In the genomic region with DNA sequence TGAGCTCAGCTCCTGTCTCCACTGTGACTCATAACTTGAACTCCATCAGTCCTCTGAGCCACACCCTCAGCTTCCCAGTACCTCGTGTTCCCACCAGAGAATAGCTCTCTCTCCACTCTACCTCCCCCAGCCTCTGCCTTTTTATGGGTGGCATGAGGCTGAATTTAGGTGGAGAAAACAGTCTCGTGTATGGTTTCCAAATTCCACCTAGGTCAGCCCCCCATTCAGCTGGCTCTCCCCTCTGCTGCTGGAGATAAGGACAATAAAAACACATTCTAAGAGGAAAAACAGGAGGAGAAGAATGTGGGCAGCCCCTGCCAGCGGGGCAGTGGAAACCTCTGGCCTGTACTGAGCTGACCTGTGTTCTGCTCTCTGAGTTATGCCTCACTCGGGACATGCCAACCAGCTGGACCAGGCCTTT, we compare ENCODE assay signal across 18 mouse cellular contexts. TPM values are rescaled to one million over a fixed set of nuclear protein-coding genes. Genes with fewer than 3 reads are reported as not detected.
A peak's percentile ranks its signal among the peaks of the same experiment; 100 is the strongest.
DNase-seq lines count a peak whose midpoint lies in the region; ATAC-seq and TF ChIP-seq lines count a peak whose summit lies in the region.
"Had no signal": no experiment of that assay in that cellular context is flagged by ENCODE, and none has a peak within 500 bp of the region (broad histone marks: within the 10 kb centered on the region; RNA-seq: fewer than 3 reads in every experiment).

No protein-coding gene starts in this region.

- intact Hi-C loops in gastrocnemius, postnatal 14 days (cut with DNase I; ENCODE audit: low total_unique reads), result no loop called here

- no peaks in the 10 kb centered on the region for H3K36me3 ChIP-seq in C2C12 (ENCODE audit: control insufficient read depth, insufficient read depth)
- no peaks in the 10 kb centered on the region for H3K36me3 ChIP-seq in heart, postnatal 0 days (replicated peaks; ENCODE audit: control insufficient read depth, insufficient read depth, low read length)
- H3K36me3 ChIP-seq in hindbrain, embryonic 10.5 days, result no peaks in the 10 kb centered on the region
- H3K36me3 ChIP-seq in kidney, embryonic 14.5 days (ENCODE audit: control insufficient read depth, insufficient read depth, low read length), result no peaks in the 10 kb centered on the region
- H3K36me3 ChIP-seq: forebrain, embryonic 15.5 days; G1E; liver, embryonic 15.5 days had no signal

- no peak overlapping the region for H3K27ac ChIP-seq in heart, postnatal 0 days (ENCODE audit: low read depth)
- no peak overlapping the region for H3K27ac ChIP-seq in hindbrain, embryonic 10.5 days
- H3K27ac ChIP-seq in kidney, embryonic 14.5 days (ENCODE audit: low read depth, low read length), result no peak overlapping the region
- H3K27ac ChIP-seq: forebrain, embryonic 15.5 days; kidney, postnatal 0 days; liver, embryonic 15.5 days had no signal

- H3K9ac ChIP-seq in heart, postnatal 0 days (replicated peaks; ENCODE audit: low read depth, low read length), result no peak overlapping the region
- no peak overlapping the region for H3K9ac ChIP-seq in kidney, embryonic 14.5 days (ENCODE audit: low read depth, low read length)
- H3K9ac ChIP-seq: forebrain, embryonic 15.5 days; liver, embryonic 15.5 days had no signal

- TF ChIP-seq CTCF in C2C12 (IDR thresholded peaks at IDR 0.05; ENCODE audit: control insufficient read depth, insufficient read depth, insufficient read length), result no peak
- no peak for TF ChIP-seq CTCF in heart, postnatal 0 days (IDR thresholded peaks at IDR 0.05; ENCODE audit: low read depth)

- H3K79me3 ChIP-seq in C2C12 (ENCODE audit: low read depth), result no peaks in the 10 kb centered on the region

- 24% methylated on average over 4 of the region's 4 CpGs for WGBS in heart, postnatal 0 days
- 62% methylated on average over 4 of the region's 4 CpGs for WGBS in hindbrain, embryonic 10.5 days
- WGBS in kidney, embryonic 14.5 days, result 49% methylated on average over 4 of the region's 4 CpGs

- no peaks in the 10 kb centered on the region for H3K27me3 ChIP-seq in C2C12 (ENCODE audit: control insufficient read depth, insufficient read depth, insufficient read length)
- no peaks in the 10 kb centered on the region for H3K27me3 ChIP-seq in heart, postnatal 0 days (ENCODE audit: control insufficient read depth, insufficient read depth, low read length)
- H3K27me3 ChIP-seq in hindbrain, embryonic 10.5 days (ENCODE audit: insufficient read depth, poor library complexity, severe bottlenecking), result no peaks in the 10 kb centered on the region
- no peaks in the 10 kb centered on the region for H3K27me3 ChIP-seq in kidney, embryonic 14.5 days (ENCODE audit: control insufficient read depth, insufficient read depth, low read length)
- H3K27me3 ChIP-seq: forebrain, embryonic 15.5 days; liver, embryonic 15.5 days had no signal

- peak; percentile 60; the same call in 1 of the 2 replicates for ATAC-seq in heart, postnatal 0 days (ENCODE audit: insufficient read depth, low read depth)
- ATAC-seq in kidney, embryonic 14.5 days (ENCODE audit: low FRiP score, low TSS enrichment), result no peak
- ATAC-seq: forebrain, embryonic 15.5 days had no signal

- no peaks in the 10 kb centered on the region for H3K9me3 ChIP-seq in heart, postnatal 0 days (replicated peaks; ENCODE audit: control insufficient read depth, low read length)
- H3K9me3 ChIP-seq in hindbrain, embryonic 10.5 days, result no peaks in the 10 kb centered on the region
- no peaks in the 10 kb centered on the region for H3K9me3 ChIP-seq in kidney, embryonic 14.5 days (ENCODE audit: control insufficient read depth, low read length)
- H3K9me3 ChIP-seq: forebrain, embryonic 15.5 days; G1E; liver, embryonic 15.5 days had no signal

- DNase-seq in gastrocnemius, adult 18-20 months (ENCODE audit: low spot score), result peak; percentile 64
- DNase-seq in gastrocnemius, postnatal 14 days, result no peak
- peak; percentile 3 for DNase-seq in lung, postnatal 36 days
- no peak for DNase-seq in lung, postnatal 25 days (ENCODE audit: low spot score)
- no peak for DNase-seq in heart, postnatal 0 days (ENCODE audit: low spot score)
- no peak for DNase-seq in hindbrain, embryonic 10.5 days (ENCODE audit: low spot score)
- DNase-seq: B cell, adult 2 months; cerebellum, postnatal 36 days; layer of hippocampus, adult 9-11 months; spleen, adult 18-20 months had no signal

- H3ac ChIP-seq in C2C12 (ENCODE audit: control insufficient read depth, insufficient read length, low read depth), result no peak overlapping the region

- no peak for TF ChIP-seq EP300 in heart, postnatal 0 days (IDR thresholded peaks at IDR 0.05; ENCODE audit: low read depth)

- no peak overlapping the region for H3K4me3 ChIP-seq in C2C12 (ENCODE audit: insufficient read depth, poor library complexity, severe bottlenecking)
- H3K4me3 ChIP-seq in heart, postnatal 0 days (ENCODE audit: low read depth, low read length), result no peak overlapping the region
- H3K4me3 ChIP-seq in hindbrain, embryonic 10.5 days, result no peak overlapping the region
- no peak overlapping the region for H3K4me3 ChIP-seq in kidney, embryonic 14.5 days (ENCODE audit: low read length)
- H3K4me3 ChIP-seq: forebrain, embryonic 15.5 days; liver, embryonic 15.5 days had no signal

- H3K4me1 ChIP-seq in heart, postnatal 0 days (ENCODE audit: control insufficient read depth, insufficient read depth), result no peaks in the 10 kb centered on the region
- H3K4me1 ChIP-seq in hindbrain, embryonic 10.5 days (replicated peaks), result 0 out of 2 replicates have a peak, but pooled peaks cover 3% of the 10 kb centered on the region
- H3K4me1 ChIP-seq in kidney, embryonic 14.5 days (ENCODE audit: control insufficient read depth, insufficient read depth, low read length), result no peaks in the 10 kb centered on the region
- H3K4me1 ChIP-seq: forebrain, embryonic 15.5 days had no signal

- H3K79me2 ChIP-seq in C2C12 (ENCODE audit: control insufficient read depth, insufficient read depth), result no peaks in the 10 kb centered on the region

- no peak overlapping the region for H3K4me2 ChIP-seq in heart, postnatal 0 days (ENCODE audit: low read depth, low read length)
- H3K4me2 ChIP-seq in kidney, embryonic 14.5 days (replicated peaks; ENCODE audit: low read depth, low read length), result no peak overlapping the region
- H3K4me2 ChIP-seq: forebrain, embryonic 15.5 days; liver, embryonic 15.5 days had no signal

TF ChIP-seq in C2C12, 6 proteins besides CTCF, POLR2A, EP300 and RAD21:
- TF ChIP-seq FOSL1 (IDR thresholded peaks at IDR 0.05; ENCODE audit: insufficient read depth, low read length, poor library complexity, severe bottlenecking), result no peak
- peak; percentile 57 for TF ChIP-seq MAX (IDR thresholded peaks at IDR 0.05)
TF ChIP-seq in C2C12: peak in this region for 1.

RNA-seq across cellular contexts. Expression of a gene that starts 28.4 kb away (rescaled TPM):
- total RNA-seq in gastrocnemius, adult 18-20 months (2021), result 1 to 10 TPM; 3.6 to 7.3 TPM
- 1 to 10 TPM; 7.5 to 8.8 TPM for total RNA-seq in gastrocnemius, postnatal 14 days (2021)
- 0.19 TPM for polyA plus RNA-seq in C2C12 (2012; fragmentation: generic; extraction: Trizol)
- 7.3 and 9.7 TPM in 2 replicates for total RNA-seq in heart, postnatal 0 days (2014; rRNA removed; ENCODE audit: low replicate concordance)
- polyA plus RNA-seq in heart, postnatal 0 days (2015; fragmentation: Nextera tagmentation; extraction: Ambion mirVana), result 3.5 and 3.7 TPM in 2 replicates
- polyA plus RNA-seq in hindbrain, embryonic 10.5 days (2016; fragmentation: Nextera tagmentation; extraction: Ambion mirVana), result 3.1 and 6.9 TPM in 2 replicates
- polyA plus RNA-seq in kidney, embryonic 14.5 days (2014; fragmentation: Nextera tagmentation; extraction: Ambion mirVana), result 6.7 and 12.4 TPM in 2 replicates
- total RNA-seq: G1E; granulocyte monocyte progenitor cell, adult 5-6 weeks; neutrophil, adult 5-6 weeks had no signal
- polyA plus RNA-seq: G1E had no signal

Comparison
In these comparisons a context has a peak if more than half of its experiments do, and no peak if none do; other contexts are left out.
1. DNase-seq: peak in gastrocnemius, adult 18-20 months (single experiment) and lung, postnatal 36 days (single experiment); none in gastrocnemius, postnatal 14 days (single experiment), lung, postnatal 25 days (single experiment), heart, postnatal 0 days (single experiment) and hindbrain, embryonic 10.5 days (single experiment).